Mouse (Mus musculus) T-cell, adult 66 days (primary cell): ENCODE data around the gene Ercc1. TPM values are rescaled to one million over a fixed set of nuclear protein-coding genes. Genes with fewer than 3 reads are reported as not detected.

ENCODE experiments used
- total RNA-seq, 2 experiments: library from RNA; stranded (reverse); gene quantifications; 3 replicates in 1 of 2; 4 replicates in 1 of 2; pipeline ENCODE4 v1.2.4; 2023

Gene Ercc1
- 10 to 100 TPM; 66.3 to 78.5 TPM for total RNA-seq

GRCm38 (mm10) chr7:19344237-19344847, at the start of gene Ercc1:
Ercc1 (plus strand) TSS chr7:19344778.

GRCm38 (mm10) chr7:19309884-19310641, 34.5 kb upstream of the Ercc1 start, which contains the start of gene Fosb:
Fosb (minus strand) TSS chr7:19310051.

GRCm38 (mm10) chr7:19359299-19359891, 14.8 kb downstream of the Ercc1 start, which contains the start of the genes Cd3eap and Ppp1r13l:
Cd3eap (minus strand) TSS chr7:19359483.
Ppp1r13l (plus strand) TSS chr7:19359749.

GRCm38 (mm10) chr7:19381377-19382165, 37.0 kb downstream of the Ercc1 start, which contains the start of gene Ercc2:
Ercc2 (plus strand) TSS chr7:19382010.

GRCm38 (mm10) chr7:19403731-19404296, 59.2 kb downstream of the Ercc1 start, which contains the start of gene Klc3:
Klc3 (minus strand) TSS chr7:19404104.

GRCm38 (mm10) chr7:19404476-19404875, 59.9 kb downstream of the Ercc1 start, which contains the start of gene Ckm:
Ckm (plus strand) TSS chr7:19404776.

Other genes with a start within 250 kb of the Ercc1 start
- gene Gm4969, start 226.4 kb upstream of the Ercc1 start, total RNA-seq, result not detected
- 10 to 100 TPM; 25.7 to 28.5 TPM for gene Fbxo46, start 224.9 kb upstream of the Ercc1 start, total RNA-seq
- 10 to 100 TPM; 11.9 to 14.8 TPM for gene Qpctl, start 195.5 kb upstream of the Ercc1 start, total RNA-seq
- 10 to 100 TPM; 91.4 to 93.7 TPM for gene Snrpd2, start 195.1 kb upstream of the Ercc1 start, total RNA-seq
- gene Gipr, start 178.7 kb upstream of the Ercc1 start, total RNA-seq, result not detected
- 10 to 100 TPM; 15.3 to 17.8 TPM for gene Eml2, start 168.4 kb upstream of the Ercc1 start, total RNA-seq
- not detected for gene Gpr4, start 132.2 kb upstream of the Ercc1 start, total RNA-seq
- gene Opa3, start 116.4 kb upstream of the Ercc1 start, total RNA-seq, result 10 to 100 TPM; 45.0 to 46.4 TPM
- gene Vasp, start 73.0 kb upstream of the Ercc1 start, total RNA-seq, result 100 to 1,000 TPM; 335 to 340 TPM
- 1 to 10 TPM in 1 of 2 experiments, under 1 TPM in 1; 0.44 to 1.2 TPM for gene Ppm1n, start 64.7 kb upstream of the Ercc1 start, total RNA-seq
- gene Rtn2, start 62.2 kb upstream of the Ercc1 start, total RNA-seq, result not detected
- gene Fosb, start 34.7 kb upstream of the Ercc1 start, total RNA-seq, result 100 to 1,000 TPM in 1 of 2 experiments, 10 to 100 TPM in 1; 90.5 to 127 TPM
- gene Cd3eap, start 14.7 kb downstream of the Ercc1 start, total RNA-seq, result 10 to 100 TPM; 13.1 to 14.6 TPM
- 1 to 10 TPM; 1.1 to 1.6 TPM for gene Ppp1r13l, start 15.0 kb downstream of the Ercc1 start, total RNA-seq
- 10 to 100 TPM; 75.2 to 85.1 TPM for gene Ercc2, start 37.2 kb downstream of the Ercc1 start, total RNA-seq
- gene Klc3, start 59.3 kb downstream of the Ercc1 start, total RNA-seq, result 1 to 10 TPM; 3.0 to 4.6 TPM
- not detected for gene Ckm, start 60.0 kb downstream of the Ercc1 start, total RNA-seq
- gene Mark4, start 114.0 kb downstream of the Ercc1 start, total RNA-seq, result 10 to 100 TPM; 25.0 to 29.2 TPM
- not detected for gene Exoc3l2, start 118.6 kb downstream of the Ercc1 start, total RNA-seq
- gene Bloc1s3, start 163.6 kb downstream of the Ercc1 start, total RNA-seq, result 1 to 10 TPM; 4.8 to 5.1 TPM
- 10 to 100 TPM; 19.2 to 22.3 TPM for gene Trappc6a, start 163.6 kb downstream of the Ercc1 start, total RNA-seq
- gene Nkpd1, start 173.1 kb downstream of the Ercc1 start, total RNA-seq, result under 1 TPM in 1 of 2 experiments, not detected in 1; 0.38 TPM
- 10 to 100 TPM; 54.3 to 60.4 TPM for gene Ppp1r37, start 218.3 kb downstream of the Ercc1 start, total RNA-seq
- gene Zfp296, start 232.5 kb downstream of the Ercc1 start, total RNA-seq, result 1 to 10 TPM; 2.5 TPM
- gene Gemin7, start 232.8 kb downstream of the Ercc1 start, total RNA-seq, result 10 to 100 TPM; 50.9 to 57.8 TPM